Mouse (Mus musculus): ENCODE results near the gene Cntn5. TPM values are rescaled to one million over a fixed set of nuclear protein-coding genes. Genes with fewer than 3 reads are reported as not detected.

The Cntn5 gene
- total RNA-seq, 1 experiment from 2014 or later, result not detected

DNA sequence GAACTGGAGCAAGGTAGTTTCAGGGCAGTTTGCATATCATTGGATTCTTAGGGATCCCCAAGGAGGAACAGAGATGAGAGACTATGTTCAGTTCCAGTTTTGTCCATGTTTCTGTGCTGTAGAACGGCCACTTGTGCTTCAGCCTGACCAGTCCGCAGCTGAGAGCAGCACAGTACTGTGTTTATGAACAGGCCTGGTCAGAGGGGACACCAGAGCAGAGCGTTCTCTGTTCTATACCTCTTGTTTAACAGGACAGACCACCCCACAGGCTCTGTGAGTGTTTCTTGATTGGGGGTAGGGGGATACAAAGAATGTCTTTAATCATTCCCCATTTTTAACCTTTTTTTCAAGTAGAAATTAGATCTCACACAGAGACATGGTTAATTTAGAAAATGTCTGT lies 984.0 kb downstream of the Cntn5 start:
- no peak for DNase-seq

DNA sequence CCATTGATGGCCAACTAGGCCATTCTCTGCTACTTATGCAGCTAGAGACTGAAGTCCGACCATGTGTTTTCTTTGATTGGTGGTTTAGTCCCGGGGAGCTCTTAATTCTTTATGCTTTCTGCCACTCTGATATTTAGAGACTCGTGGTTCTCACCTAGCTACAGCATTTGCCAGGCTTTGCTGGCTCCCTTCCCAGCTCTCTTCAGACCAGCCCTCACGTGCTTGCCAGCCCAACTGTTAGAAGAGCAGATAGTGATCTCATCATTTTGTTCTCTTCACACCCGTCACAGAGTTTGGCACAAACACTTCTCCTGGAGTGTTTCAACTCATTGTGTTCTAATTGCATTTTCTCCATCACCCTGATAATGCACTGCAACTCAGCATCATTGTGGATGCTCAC lies 1005.5 kb downstream of the Cntn5 start:
- peak; percentile 11 for DNase-seq

DNA sequence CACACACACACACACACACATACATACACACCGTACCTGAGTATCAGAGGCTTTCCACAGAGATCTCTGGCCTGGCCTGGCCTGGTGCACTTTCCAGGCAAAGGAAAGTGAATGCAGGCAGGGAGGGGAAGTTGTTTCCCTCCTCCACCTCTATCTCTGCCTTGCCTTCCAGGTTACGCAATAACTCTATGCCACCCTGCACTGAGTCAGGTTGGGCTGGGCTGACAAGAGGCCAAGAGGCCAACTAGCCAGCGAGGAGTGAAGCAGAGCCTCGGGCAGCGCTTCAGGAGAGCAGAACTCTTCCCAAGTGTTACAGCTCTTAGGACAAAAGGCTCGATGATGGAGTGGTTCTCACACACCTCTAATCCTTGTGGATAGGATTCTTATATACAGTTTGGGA lies 1018.4 kb downstream of the Cntn5 start:
- DNase-seq, result peak; percentile 16

DNA sequence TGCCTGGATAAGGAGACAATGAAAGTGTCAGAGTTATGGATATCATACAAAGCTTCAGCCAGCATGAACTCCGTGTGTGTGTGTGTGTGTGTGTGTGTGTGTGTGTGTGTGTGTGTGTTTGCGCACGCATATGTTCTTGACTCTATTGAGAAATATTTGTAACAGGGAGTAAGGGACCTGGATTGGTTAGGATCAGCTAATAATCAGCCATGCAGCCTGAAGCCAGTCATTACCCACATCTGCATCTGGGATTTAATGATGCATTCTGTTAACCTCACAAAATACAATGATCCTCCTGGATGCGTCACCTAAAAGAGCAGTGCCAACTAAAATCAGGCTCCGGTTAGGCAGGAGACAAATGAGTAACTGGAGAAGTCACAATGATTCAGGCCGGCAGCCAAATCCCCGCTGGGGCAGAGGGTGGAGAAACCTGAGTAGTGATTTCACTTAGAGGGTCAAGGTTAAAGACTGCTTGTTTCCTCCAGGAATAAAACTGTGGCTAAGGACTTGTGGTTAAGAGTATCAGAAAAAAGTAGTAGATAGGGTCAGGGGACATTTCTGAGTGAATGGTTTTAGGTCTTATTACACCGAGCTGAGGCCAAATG lies 1021.7 kb downstream of the Cntn5 start:
- DNase-seq, result peak; percentile 76

DNA sequence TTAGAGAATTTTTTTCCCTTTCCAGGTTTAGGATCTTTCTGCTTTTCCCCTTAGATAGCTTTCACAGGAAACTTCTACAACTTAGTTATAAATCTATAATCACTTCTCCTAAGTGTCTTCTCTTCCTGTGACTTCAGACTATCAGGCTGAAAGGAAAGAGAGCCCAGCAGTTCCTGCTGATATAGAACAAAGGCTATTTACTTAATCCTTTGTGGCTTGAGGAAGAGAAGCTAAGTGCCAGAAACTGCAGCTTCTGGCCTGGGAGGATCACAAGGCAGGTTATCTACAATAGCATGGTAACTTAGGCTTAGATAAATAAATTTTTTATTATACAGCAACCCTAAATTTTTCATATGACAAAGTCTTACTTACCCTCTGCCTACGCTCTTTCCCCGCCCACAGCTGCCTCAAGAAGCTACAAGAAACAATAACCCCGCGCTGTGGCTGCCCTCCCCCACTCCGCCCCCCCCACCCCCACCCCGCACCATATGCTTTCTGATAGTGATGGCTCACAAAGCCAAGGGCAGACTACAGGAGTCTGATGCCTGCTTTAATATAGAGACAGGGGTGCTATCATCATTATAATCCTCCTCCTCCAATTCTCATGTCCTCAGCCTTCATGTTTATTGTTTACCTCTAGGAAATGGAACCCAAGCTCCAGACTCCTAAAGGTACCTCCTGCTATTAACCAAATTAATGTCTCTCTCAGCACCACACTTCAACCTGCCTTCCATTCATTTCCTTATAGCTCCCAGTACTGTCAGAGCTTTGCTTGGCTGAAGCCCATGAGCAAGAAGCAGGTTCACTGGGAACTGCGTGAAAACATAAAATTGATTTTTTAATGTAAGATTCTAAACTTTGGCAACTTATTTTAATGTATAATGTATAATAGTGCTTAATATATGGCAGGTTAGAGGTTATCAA lies 1032.2 kb downstream of the Cntn5 start:
- DNase-seq, result no peak

DNA sequence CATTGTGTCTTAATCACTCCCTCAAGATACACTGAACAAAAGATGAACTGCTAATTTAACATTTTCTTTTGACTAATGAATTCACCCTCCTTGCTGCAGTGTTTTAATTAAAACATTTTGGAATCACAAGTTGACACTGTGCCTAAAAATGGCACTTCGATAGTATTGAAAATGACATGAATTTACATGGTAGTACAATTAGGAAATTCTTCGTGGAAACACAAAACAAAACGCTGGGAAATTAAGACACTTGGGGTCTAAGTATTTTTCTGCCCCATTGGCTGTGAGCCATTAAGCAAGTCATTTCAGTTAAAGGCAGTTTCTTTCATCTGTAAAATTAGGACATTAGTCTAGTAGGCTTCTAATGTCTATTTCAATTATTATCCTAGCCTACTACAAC lies 1043.9 kb downstream of the Cntn5 start:
- DNase-seq, result no peak

DNA sequence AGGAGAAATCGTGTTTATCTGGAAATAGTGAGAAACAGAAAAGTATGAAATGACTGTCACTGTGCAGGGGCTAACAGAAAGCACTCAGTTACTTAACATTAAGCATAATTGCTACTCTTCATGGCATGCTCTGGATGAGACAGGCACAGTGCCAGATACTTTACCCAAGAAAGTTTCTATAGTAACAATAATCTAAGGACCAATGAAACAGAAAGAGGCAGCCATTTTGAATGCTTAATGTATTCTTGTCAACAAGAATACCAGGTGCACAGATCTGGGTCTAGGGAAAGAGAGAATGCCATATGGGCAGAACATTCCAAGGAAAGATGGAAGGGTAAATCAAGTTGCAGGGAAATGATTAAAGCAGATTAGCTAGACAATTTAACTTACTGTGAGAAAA lies 1045.3 kb downstream of the Cntn5 start:
- no peak for DNase-seq

DNA sequence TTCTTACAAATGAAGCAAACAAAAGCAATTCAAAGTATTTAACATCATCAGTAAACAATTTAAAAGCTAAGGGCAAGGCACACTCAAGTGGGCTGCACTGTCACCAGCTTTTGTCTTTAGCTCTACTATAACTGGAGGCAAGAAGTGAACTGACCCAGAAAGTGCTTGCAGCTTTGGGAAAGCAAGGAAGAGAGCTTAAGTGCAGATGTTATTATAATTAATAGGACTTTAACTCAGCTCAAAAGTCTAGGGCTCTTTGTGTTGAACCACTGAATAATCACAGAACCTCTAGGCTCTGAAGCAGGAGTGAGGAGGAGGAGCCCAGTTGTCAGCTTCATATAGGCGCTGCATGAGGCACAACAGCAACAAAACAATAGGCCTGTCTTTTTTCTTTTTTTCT lies 1049.8 kb downstream of the Cntn5 start:
- DNase-seq, result no peak

DNA sequence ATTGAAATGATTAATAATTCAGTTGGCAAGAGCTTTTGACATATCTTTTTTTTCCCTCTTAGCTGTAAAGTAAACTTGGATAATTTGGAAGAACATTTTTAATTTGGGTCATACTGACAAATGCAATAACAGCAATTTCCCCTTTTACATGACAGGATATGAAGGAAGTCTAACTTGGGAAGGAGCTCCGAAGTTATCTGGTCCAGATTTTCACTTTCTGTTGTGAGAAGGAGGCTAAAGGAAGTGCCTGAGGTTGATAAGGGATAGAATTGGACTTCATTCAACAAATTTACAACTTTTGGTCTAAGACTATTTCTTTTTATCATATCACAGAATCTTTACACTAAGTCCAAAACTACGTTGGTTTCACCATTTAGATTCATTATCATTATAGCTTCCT lies 1074.3 kb downstream of the Cntn5 start:
- DNase-seq, result no peak

DNA sequence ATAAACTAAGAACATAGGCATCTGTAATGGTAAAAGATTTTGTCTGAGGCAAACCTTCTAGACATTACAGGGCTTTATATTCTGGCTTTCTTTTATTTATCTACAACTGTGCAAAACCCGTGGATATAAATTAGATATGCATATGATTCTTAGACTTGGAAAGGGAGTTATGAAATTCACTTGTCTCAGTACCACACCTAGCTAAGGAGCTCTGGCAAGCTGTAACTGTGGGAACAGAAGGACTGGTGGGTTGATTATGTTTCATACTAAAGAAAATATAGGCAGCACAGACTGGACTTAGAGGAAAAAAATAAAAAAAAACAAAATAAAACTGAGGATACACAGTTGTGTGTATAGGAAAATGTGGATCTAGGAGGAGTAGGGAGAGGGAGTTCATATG lies 1084.6 kb downstream of the Cntn5 start:
- DNase-seq, result no peak

DNA sequence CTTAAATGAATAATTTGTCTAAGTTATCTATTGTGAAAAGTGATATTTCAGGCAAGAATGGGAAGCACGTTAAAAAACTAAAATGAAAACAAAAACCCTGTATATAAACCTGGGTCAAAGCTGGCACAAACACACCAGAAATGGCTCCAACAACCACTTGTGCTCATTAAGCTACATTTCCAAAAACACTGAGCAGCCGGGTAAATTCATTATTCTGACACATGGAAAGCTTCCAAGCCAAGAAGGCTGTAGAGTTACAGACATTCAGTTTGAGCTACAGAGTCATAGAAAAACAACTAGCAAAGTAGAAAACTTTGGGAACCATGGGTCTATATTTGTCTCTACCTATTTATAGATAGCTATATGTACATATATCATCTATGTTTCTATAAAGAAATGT lies 1087.1 kb downstream of the Cntn5 start:
- no peak for DNase-seq

DNA sequence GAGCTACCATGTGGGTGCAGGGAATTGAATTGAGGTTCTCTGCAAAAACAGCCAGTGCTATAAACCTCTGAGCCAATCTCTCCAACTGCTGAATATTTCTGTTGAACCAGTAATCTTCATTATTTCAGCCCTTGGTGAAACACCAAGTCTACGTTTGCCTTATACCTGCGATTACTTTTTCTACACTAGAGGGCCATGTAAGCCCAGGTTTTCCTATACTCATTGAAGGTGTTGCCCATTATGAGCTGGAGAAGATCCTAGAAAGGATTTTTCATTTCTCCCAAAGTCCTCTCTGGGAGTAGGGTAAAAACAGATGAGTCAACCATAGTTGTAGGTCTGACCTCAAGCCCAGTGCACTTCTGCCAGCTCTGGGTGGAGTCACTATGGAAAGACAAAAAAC lies 1105.0 kb downstream of the Cntn5 start:
- peak; percentile 9 for DNase-seq

DNA sequence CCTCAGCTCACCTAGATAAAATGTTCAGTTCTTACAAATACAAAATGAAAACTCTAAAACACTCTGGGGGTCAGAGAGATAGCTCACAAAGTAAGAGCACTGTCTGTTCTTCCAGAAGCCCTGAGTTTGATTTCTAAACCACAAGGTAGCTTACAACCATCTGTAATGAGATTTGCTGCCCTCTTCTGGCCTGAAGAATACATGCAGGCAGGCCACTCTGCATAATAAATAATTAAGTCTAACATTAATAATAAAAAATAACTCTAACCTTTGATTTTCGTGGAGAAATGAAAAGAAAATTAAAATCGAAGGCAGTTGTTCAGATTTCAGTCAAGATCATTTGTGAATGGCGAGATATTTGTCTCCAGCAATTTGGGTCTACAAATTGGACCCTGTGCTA lies 1120.9 kb downstream of the Cntn5 start:
- DNase-seq, result no peak

DNA sequence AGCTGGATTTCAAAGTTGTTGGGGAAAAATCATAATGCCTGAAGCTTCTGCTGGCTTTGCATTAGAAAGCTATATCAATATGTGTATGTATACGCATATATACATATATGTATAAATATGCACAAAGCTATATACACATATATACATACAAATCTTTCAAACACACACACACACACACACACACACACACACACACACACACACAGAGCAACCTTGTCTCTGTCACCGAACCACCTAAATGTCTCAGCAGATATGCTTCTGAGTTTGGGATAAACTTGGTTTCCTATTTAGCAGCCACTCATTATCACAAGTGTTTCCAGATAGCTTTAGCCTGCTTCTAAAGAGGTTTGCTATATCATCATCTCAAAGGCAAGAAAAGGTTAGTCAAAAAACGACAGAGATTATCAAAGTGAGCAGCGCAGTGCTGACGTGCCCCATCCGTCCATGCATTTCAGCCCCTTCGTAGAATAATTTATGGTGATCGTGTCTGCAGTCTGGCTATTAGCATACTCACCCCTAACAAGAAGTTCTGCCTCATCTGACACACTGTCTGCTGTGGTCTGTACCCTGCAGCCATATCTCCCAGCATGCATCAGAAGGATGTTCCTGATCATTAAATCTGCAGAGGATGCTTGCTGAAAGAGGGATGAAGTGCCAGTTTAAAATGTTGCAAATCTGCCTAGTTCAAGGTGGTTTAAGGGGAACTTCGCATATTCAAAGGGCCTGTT lies 1123.3 kb downstream of the Cntn5 start:
- DNase-seq, result no peak

DNA sequence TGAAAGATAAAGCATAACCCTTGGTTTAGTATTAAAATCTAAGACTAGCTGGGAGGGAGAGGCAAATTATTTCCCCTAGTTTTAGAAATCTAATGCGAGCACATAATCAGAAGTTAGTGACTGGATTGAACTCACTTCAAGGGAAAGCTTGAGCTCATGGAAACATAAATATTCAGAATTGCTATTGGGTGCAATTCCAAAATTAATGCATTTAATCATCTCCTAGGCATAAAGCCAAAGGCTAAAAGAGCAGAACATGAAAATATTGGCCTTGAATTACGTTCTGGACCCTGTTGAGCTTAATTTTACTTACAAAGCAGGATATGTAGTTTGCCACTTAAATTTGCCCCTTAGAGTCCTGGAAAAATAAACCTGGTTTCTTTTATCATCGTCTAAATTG lies 1124.9 kb downstream of the Cntn5 start:
- DNase-seq, result no peak

DNA sequence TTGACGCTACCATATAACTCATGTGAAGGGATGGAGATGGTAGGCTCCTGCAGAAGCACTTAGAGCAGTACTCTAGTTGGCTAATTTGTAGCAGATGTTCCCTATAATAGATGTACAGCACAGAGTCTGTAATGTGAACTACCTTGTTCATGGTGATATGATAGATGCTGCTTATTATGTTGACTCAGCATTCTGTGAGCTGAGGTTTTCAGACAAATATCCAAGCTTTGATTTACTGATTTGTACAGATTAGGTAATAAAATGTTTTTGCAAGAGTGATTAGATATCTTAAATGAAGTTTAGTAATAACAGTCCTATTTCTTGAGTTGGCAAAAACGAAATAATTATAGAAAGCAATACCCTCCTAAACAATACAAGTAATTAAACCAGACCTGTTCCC lies 1133.8 kb downstream of the Cntn5 start:
- DNase-seq, result no peak

DNA sequence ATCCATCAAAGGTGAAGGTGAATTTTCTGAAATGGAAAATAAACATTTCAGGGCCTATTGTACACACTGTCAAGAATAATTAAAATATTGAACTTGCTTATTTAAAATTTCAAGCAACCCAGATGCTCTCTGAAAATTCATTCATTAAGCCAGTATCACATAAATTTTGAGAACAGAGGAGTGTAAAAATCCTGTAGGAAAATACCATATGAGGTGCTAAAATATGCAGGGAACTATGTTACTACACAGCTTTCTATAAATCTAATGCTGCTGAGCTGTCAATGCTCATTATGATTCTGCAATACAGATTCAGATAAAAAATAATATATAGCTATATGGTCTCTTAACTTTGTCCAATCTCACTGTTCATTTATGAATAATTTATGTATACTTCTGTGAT lies 1134.9 kb downstream of the Cntn5 start:
- DNase-seq, result no peak

DNA sequence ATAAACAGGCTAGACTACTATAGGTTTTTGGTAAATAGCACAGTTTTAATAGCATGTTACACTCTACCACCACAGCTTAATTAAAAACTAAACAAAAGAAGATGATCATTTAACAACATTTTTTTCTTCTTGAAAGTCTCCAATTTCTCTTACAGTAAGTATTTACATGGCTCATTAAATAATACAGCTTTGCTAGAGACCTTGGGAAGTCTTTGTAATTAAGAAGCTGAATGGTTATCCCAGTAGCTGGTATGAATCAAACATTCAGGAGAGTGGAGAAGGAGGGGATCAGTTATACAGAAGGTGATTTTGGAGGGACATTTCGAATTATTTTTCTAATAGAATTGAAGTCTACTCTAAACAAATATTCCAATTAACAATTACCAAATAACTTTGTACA lies 1186.4 kb downstream of the Cntn5 start:
- no peak for DNase-seq

DNA sequence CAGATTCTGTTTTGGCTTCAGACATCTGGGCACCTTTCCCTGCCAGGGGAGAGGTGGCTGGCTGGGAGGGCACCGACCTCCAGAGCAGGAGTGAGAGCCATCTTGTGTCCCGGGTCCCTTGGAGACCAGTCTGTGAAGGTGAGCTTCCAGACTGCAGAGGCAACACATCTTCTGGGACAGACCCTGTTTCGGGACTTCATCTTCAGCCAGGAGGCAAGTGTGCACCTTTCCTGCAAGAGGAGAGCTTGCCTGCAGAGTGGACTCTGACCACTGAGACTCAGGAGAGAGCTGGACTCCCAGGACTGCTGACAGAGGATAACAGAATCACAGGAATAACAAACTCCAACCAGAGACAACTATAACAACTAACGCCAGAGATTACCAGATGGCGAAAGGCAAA lies 1195.9 kb downstream of the Cntn5 start:
- no peak for DNase-seq

DNA sequence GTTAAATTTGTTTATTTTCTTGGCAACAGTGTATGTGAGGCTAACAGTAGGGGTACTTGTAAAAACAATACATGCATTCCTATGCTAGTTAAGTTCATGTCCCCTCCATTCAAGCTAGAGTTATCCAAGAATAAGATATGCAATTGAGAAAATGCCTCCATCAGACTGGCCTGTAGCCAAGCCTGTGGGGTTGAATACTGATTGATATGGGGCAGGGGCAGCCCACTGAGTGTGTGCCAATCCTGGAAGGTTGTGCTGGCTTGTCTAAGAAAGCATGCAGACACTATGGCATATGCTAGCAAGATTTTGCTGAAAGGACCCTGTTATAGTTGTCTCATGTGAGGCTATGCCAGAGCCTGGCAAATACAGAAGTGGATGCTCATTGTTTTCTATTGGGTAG lies 1196.8 kb downstream of the Cntn5 start:
- no peak for DNase-seq

DNA sequence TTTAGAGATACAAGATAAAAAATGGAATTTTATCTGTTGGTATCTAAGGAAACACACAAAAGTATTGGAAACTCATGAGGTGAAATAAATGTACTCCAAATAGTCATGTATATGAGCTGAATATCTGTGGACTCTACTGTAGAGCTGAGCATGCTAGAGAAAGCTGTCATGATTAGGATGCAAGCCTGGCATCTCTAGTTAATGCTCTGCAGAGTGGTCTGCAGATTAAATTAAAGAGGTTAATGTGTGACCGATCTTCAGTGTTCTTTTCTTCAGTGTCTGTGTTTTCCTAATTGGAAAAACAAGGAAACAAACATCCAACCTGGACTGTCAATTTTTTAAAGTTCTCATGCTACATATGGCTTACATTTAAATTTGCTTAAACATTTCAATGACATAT lies 1199.4 kb downstream of the Cntn5 start:
- no peak for DNase-seq

DNA sequence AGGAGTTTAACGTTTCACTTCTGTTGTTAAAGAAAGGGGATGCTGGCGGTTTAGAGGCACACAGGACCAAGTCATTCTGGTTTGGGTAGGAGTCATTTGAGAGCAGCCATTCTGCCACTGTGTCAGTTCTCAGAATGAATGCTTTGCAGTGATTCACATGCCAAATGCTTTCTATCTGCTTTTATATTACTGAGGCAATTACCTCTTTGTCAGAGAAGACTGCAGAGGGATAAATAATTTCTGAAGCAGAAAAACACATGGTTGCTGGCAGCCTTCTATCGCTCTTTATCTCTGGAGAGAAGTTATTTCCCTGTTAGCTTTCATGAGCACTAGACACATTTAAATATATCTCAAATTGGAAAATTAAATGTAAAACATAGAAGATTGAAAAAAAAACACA lies 1207.9 kb downstream of the Cntn5 start:
- no peak for DNase-seq

DNA sequence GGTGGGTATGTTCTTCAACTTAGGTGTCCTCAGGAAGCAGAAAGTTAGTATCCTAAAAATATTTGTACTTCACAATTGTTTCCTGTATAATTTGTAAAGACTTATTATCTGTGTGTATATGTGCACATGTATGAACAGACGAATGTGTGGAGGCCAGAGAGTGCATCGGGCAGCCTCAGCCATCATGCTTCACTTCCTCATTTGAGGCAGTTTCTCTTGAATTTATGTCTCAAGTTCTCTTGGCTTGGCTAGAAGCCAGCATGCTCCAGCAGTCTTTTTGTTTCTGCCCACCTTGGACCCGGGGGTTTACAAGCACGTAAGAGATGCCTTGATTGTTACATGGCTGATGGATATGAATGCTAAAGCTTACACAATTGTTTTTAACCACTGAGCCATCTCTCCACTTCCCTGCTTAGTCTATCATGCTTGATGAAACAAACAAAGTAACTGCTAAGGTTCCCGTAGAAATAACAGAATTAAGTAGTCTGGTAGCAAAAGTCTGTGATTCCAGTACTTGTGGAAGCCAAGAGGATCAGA lies 1222.2 kb downstream of the Cntn5 start:
- DNase-seq, result no peak
